Mouse (Mus musculus) ES-Bruce4 (cell line): Measurements from ENCODE around the gene Galnt9. TPM values are rescaled to one million over a fixed set of nuclear protein-coding genes. Genes with fewer than 3 reads are reported as not detected.

Experiments used
- H3K27ac ChIP-seq: 2 replicates; pipeline ENCODE4 v1.5.1; 2012; ENCODE audit warnings: low read length, inconsistent platforms; ENCODE audit not compliant: insufficient read depth
- H3K27me3 ChIP-seq: 2 replicates; pipeline ENCODE4 v1.6.1; 2012; ENCODE audit warnings: mild to moderate bottlenecking, low read length, inconsistent platforms; ENCODE audit not compliant: control insufficient read depth, poor library complexity, insufficient read depth, severe bottlenecking
- H3K36me3 ChIP-seq: 2 replicates; pipeline ENCODE4 v1.6.1; 2012; ENCODE audit warnings: inconsistent platforms, mild to moderate bottlenecking, low read length, moderate library complexity; ENCODE audit not compliant: control insufficient read depth, poor library complexity, insufficient read depth, severe bottlenecking
- H3K4me1 ChIP-seq: one replicate; pipeline ENCODE4 v1.8.1; 2011; ENCODE audit warnings: low read length; ENCODE audit not compliant: control insufficient read depth, insufficient read depth
- H3K4me3 ChIP-seq: 2 replicates; pipeline ENCODE4 v1.5.1; 2011; ENCODE audit warnings: low read depth, mild to moderate bottlenecking, low read length
- H3K9ac ChIP-seq: 2 replicates; pipeline ENCODE4 v1.6.1; 2012; ENCODE audit warnings: low read depth, mild to moderate bottlenecking, inconsistent platforms; ENCODE audit not compliant: poor library complexity, severe bottlenecking
- H3K9me3 ChIP-seq: replicated peaks from 2 replicates; pipeline ENCODE4 v1.6.1; 2012; ENCODE audit warnings: mild to moderate bottlenecking, low read length, inconsistent platforms; ENCODE audit not compliant: control insufficient read depth, poor library complexity, insufficient read depth, severe bottlenecking
- CTCF ChIP-seq: IDR thresholded peaks from one replicate; pipeline ENCODE4 v1.8.1; 2011; ENCODE audit warnings: low read depth, low read length
- EP300 ChIP-seq: IDR thresholded peaks from 2 replicates; pipeline ENCODE4 v1.6.1; 2011; ENCODE audit warnings: low read depth, low read length; ENCODE audit not compliant: insufficient read depth
- POLR2A ChIP-seq: IDR thresholded peaks from one replicate; pipeline ENCODE4 v1.8.1; 2011; ENCODE audit warnings: low read length; ENCODE audit not compliant: insufficient read depth
- polyA plus RNA-seq: library from polyadenylated mRNA; stranded (reverse); fragments of >200 nt; gene quantifications from 2 replicates; pipeline ENCODE4 v1.2.4, GENCODE M21; 2011; ENCODE audit warnings: low read depth; ENCODE audit not compliant: missing spikeins, insufficient read depth, insufficient read length

Gene Galnt9
- polyA plus RNA-seq, 1 experiment: 0.69 TPM

GRCm38 (mm10) chr5:110619226-110619625 lies 75.1 kb downstream of the Galnt9 start:
- H3K27me3 ChIP-seq: no peaks in the 10 kb centered on the region
- no peak overlapping the region for H3K9ac ChIP-seq
- no peak overlapping the region for H3K27ac ChIP-seq
- H3K9me3 ChIP-seq: no peaks in the 10 kb centered on the region
- TF ChIP-seq POLR2A (no peak), EP300 (no peak), CTCF (no peak)
- no peaks in the 10 kb centered on the region for H3K4me1 ChIP-seq
- no peaks in the 10 kb centered on the region for H3K36me3 ChIP-seq
- H3K4me3 ChIP-seq: no peak overlapping the region

DNA sequence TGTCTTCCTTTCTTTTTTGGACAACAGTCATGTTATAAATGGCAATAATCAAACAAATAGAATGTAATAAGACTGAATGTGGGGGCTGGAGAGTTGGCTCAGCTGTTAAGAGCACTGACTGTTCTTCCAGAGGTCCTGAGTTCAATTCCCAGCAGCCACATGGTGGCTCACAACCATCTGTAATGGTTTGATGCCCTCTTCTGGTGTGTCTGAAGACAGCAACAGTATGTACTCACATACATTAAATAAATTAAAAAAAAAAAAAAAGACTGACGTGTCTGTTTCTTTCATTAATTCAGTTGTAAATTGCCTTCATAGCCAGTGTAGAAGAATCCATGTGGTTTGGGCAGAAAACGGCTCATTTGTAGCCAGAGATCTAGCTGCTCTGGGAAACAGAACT lies 80.2 kb downstream of the Galnt9 start:
- H3K36me3 ChIP-seq: no peaks in the 10 kb centered on the region
- no peaks in the 10 kb centered on the region for H3K9me3 ChIP-seq
- no peak overlapping the region for H3K27ac ChIP-seq
- no peak overlapping the region for H3K9ac ChIP-seq
- H3K27me3 ChIP-seq: no peaks in the 10 kb centered on the region
- TF ChIP-seq POLR2A: no peak
- TF ChIP-seq CTCF: no peak
- TF ChIP-seq EP300: no peak
- no peaks in the 10 kb centered on the region for H3K4me1 ChIP-seq
- no peak overlapping the region for H3K4me3 ChIP-seq

DNA sequence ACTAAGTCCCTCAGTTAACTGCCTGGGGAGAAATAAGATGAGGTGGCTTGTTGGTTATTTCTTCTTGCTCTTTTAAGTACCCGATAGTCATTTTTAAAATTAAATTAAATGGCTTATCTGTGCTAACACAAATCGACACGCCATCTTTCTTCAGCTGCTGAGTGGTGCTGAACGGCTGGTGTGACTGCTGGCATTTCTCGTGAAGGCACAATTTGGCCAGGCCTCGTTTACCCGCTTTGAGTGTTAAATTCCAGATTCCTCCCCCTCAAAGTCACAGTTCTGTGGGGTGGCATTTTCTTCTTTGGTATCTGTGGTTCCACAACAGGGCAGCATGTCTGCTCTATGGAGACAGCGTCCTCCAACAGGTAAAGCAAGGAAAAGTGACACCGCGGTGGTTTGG lies 83.2 kb downstream of the Galnt9 start:
- H3K9ac ChIP-seq: no peak overlapping the region
- H3K9me3 ChIP-seq: no peaks in the 10 kb centered on the region
- H3K27me3 ChIP-seq: no peaks in the 10 kb centered on the region

DNA sequence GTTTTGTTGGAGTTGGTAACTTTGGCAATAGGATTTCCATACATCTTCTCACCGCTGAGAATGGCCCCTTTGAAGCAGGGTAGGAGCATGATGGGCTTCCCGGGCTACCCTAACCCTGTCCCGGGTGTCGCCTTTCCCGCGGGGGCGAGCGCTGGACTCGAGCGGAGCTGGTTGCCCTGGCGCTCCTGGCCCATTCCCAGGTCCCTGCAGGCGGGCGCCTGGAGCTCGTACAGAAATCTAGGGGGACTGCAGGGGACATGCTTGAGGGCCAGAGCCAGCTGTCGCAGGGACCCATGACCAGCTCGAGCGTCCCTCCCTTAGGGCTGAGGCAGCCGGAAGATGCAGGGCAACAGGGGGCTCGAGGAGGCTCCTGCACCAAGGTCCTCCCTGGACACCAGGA lies 84.0 kb downstream of the Galnt9 start:
- H3K36me3 ChIP-seq: no peaks in the 10 kb centered on the region
- peak overlapping the region; percentile 35 for H3K4me3 ChIP-seq
- no peaks in the 10 kb centered on the region for H3K9me3 ChIP-seq
- no peaks in the 10 kb centered on the region for H3K27me3 ChIP-seq
- H3K9ac ChIP-seq: peak overlapping the region; percentile 31
- H3K27ac ChIP-seq: no peak overlapping the region
- no peaks in the 10 kb centered on the region for H3K4me1 ChIP-seq
- TF ChIP-seq EP300 (no peak), POLR2A (no peak), CTCF (no peak)

More for the DNA sequence above, 83.2 kb downstream of the Galnt9 start:
- TF ChIP-seq CTCF (no peak), EP300 (no peak), POLR2A (no peak)
- Histone ChIP-seq H3K4me1 (no peaks in the 10 kb centered on the region), H3K27ac (no peak overlapping the region), H3K4me3 (no peak overlapping the region), H3K36me3 (no peaks in the 10 kb centered on the region)

GRCm38 (mm10) chr5:110629525-110630120 lies 85.5 kb downstream of the Galnt9 start:
- no peaks in the 10 kb centered on the region for H3K36me3 ChIP-seq
- H3K27me3 ChIP-seq: no peaks in the 10 kb centered on the region
- TF ChIP-seq EP300 (no peak), CTCF (no peak), POLR2A (no peak)
- no peak overlapping the region for H3K4me3 ChIP-seq
- no peaks in the 10 kb centered on the region for H3K9me3 ChIP-seq
- H3K4me1 ChIP-seq: no peaks in the 10 kb centered on the region
- no peak overlapping the region for H3K27ac ChIP-seq
- no peak overlapping the region for H3K9ac ChIP-seq

DNA sequence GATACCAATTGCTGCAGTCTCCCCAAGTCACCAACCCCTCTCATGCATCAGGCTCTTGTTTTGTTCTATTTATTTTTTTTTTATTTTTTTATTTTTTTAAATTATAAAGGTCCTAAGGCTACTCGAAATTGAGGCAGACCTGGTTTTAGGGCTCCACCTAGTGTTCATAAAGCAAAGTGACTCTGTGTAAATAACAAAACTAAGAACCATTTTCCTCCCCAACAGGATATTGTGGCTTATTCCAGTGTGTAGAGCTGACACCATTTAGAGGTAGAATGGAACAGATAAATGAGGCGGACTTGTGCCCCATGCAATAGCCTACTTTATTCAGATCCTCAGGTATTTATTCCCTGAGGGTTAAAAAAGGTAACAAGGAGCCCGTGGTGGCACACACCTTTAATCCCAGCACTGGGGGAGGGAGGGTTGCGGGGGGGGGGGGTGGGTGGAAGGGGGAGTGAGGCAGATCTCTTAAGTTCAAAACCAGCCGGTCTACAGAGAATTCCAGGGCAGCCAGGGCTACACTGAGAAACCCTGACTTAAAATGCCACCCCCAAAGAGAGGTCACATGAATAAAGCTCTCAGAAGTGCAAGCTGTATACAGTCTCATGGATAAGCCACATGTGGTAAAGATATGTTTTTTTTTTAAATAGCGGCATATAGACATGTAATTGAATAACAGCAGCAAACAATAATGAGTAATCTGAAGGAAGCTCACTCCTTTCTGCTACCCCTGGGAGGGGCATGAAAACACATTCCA lies 92.0 kb downstream of the Galnt9 start:
- H3K4me3 ChIP-seq: no peak overlapping the region
- no peaks in the 10 kb centered on the region for H3K36me3 ChIP-seq
- no peaks in the 10 kb centered on the region for H3K9me3 ChIP-seq
- H3K27me3 ChIP-seq: no peaks in the 10 kb centered on the region
- no peak overlapping the region for H3K9ac ChIP-seq
- H3K4me1 ChIP-seq: no peaks in the 10 kb centered on the region
- no peak overlapping the region for H3K27ac ChIP-seq
- TF ChIP-seq POLR2A (no peak), CTCF (peak; percentile 12)
